Mouse (Mus musculus): ENCODE data around the gene Mertk. TPM values are rescaled to one million over a fixed set of nuclear protein-coding genes. Genes with fewer than 3 reads are reported as not detected.

Mertk gene
- polyA plus RNA-seq, 1 experiment from 2014 or later: 2.5 TPM

DNA sequence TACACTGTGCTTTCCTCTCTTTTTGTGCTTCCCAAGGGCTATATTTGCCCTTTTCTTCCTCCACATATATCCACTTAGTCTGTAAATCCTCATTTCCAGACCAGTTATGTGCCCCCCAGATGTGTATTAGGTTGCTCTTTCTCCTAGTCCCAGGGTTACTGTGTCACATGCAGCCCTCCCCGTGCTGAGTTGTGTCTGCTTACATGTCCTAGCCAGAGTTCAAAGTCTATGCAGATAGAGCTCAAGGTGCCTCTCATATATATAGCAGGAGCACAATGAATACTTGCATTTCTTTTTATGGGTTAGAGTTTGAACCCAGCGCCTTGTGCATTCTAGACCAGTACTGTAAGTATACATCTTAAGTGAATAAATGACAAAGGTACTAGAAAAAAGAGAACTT, 134.7 kb downstream of the Mertk start:
- TF ChIP-seq CTCF (IDR thresholded peaks at IDR 0.05): no peak
- H3K27me3 ChIP-seq: no peaks in the 10 kb centered on the region
- in situ Hi-C loops (cut with MboI; ENCODE audit: low pct_unique_long_range_greater_than_20kb): no loop called here
- CTCF ChIA-PET: interaction anchor here (1.2 to 1.5 kb wide), 2 partner anchors 10 to 22 kb away, joined by 4 read pairs; no protein-coding TSS in a partner anchor
- DNase-seq (ENCODE audit: low read depth, low spot score) (no peak), ATAC-seq (no peak)
- POLR2A ChIA-PET: no interaction called here

DNA sequence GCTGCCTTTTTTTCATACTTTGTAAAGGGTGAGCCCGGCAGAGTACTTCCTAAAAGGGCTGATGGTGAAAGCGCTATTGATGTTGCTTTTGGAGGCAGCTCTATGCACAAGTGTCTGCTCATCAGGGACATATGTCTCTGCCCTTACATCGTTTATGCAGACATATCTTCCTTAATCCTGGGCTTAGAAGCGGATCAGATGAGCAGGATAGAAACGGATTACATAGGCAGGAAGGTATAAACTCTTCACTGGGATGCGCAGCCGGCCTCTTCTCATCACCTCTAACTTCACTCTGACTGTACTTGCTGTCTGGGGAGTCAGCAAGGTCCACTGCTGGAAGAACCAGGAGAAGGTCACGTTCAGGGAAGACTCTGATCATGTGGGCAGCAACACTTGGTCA, 138.8 kb downstream of the Mertk start:
- ATAC-seq (no peak), DNase-seq (ENCODE audit: low read depth, low spot score) (no peak)
- in situ Hi-C loops (cut with MboI; ENCODE audit: low pct_unique_long_range_greater_than_20kb): no loop called here
- POLR2A ChIA-PET: no interaction called here
- CTCF ChIA-PET: interaction anchor here (1.4 kb wide), 1 partner anchor 8 kb away, joined by 4 read pairs; no protein-coding TSS in a partner anchor
- no peaks in the 10 kb centered on the region for H3K27me3 ChIP-seq
- no peak for TF ChIP-seq CTCF (IDR thresholded peaks at IDR 0.05)

DNA sequence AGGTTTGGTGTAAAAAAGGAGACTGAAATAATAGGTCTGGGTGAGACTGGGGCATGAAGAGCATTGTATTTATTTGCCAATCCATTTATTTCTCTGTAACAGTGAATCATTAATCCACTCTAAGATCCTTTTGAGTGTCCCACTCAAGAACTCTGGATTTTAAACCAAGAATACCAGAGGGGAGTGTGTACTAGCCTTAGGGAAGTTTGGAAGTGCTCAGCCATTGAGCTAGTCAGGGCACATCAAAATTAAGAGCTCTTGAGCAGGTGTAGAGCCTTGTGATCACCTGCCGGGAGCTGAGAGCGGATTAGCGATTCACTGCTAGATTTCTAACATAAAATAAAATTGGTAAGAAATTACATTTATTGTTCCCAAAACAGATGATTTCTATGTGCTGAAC, 139.9 kb downstream of the Mertk start:
- in situ Hi-C loops (cut with MboI; ENCODE audit: low pct_unique_long_range_greater_than_20kb): no loop called here
- ATAC-seq (no peak), DNase-seq (ENCODE audit: low read depth, low spot score) (no peak)
- ChIA-PET CTCF (interaction anchor here (0.9 to 1.4 kb wide), 4 partner anchors 7 to 15 kb away, joined by 3 to 4 read pairs (median 3); no protein-coding TSS in a partner anchor), POLR2A (no interaction called here)
- no peaks in the 10 kb centered on the region for H3K27me3 ChIP-seq
- no peak for TF ChIP-seq CTCF (IDR thresholded peaks at IDR 0.05)

DNA sequence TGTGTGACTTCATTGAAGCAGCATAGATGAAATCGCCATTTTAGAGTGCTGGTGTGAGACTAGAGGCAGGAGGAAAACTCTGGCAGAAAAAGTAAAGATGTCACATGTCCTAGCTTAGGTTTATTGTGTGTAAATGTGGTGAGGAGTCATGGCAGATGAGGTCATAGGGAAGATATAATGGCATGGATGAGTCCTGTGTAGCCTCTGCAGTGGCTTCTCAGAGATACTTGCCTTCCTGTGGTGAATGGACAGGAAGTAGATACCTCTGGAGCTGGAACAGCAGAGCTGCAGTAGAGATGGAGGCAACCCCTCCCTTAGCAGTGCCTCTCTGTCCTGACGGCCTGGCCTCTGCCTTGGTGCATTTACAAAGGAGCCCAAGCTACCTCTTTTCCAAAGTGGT, 140.7 kb downstream of the Mertk start:
- TF ChIP-seq CTCF (IDR thresholded peaks at IDR 0.05): no peak
- ATAC-seq: no peak
- H3K27me3 ChIP-seq: no peaks in the 10 kb centered on the region
- in situ Hi-C loops (cut with MboI; ENCODE audit: low pct_unique_long_range_greater_than_20kb): no loop called here
- DNase-seq (ENCODE audit: low read depth, low spot score): no peak
- ChIA-PET POLR2A (no interaction called here), CTCF (interaction anchor here (0.9 to 1.3 kb wide), 3 partner anchors 10 to 17 kb away, joined by 3 to 4 read pairs (median 3); no protein-coding TSS in a partner anchor)

DNA sequence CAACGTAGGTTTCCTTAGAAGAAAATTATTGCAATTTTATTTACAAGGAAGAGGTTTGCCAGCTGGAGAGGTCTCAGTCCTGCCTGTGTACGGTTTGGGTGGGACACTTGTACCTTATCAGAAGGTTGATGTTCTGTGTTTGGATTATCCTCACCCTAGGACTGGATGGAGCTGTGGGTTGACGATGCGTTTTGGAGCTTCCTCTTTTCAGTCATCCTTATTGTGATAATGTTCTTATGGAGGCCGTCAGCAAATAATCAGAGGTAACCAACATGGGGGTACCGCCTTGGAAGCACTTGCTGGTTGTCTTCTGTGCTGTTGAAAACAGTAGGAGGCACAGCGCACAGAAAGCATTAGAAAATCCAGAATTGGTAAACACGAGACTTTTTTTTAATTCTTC, 143.7 kb downstream of the Mertk start:
- no peak for TF ChIP-seq CTCF (IDR thresholded peaks at IDR 0.05)
- ChIA-PET POLR2A (interaction anchor here (1.3 kb wide), 1 partner anchor 16 kb away, joined by 5 read pairs; no protein-coding TSS in a partner anchor), CTCF (interaction anchor here (1.2 kb wide), 1 partner anchor 23 kb away, joined by 3 read pairs; no protein-coding TSS in a partner anchor)
- in situ Hi-C loops (cut with MboI; ENCODE audit: low pct_unique_long_range_greater_than_20kb): no loop called here
- DNase-seq (ENCODE audit: low read depth, low spot score) (no peak), ATAC-seq (no peak)
- no peaks in the 10 kb centered on the region for H3K27me3 ChIP-seq

DNA sequence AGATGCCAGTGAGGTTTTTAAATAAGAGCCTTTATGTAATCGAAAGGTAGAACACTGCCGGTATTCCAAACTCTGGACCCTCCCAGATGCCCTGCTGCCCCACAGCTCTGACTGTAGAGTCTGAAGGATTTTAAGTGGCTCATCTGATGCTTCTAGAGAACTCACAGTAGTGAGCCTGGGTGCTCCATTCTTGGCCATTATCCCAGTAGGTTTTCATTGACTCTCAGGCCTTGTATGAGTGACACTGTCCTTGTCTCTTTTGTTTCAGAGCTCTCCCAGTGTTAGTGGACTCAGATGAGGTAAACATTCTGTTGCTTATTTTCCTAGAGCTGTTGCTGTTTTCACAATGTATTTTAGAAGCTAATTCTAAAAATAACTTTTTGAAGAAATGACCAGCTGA, 151.3 kb downstream of the Mertk start:
- ChIA-PET CTCF (interaction anchor here (1.4 kb wide), 2 partner anchors 11 to 18 kb away, joined by 3 to 4 read pairs; no protein-coding TSS in a partner anchor), POLR2A (no interaction called here)
- in situ Hi-C loops (cut with MboI; ENCODE audit: low pct_unique_long_range_greater_than_20kb): loop anchor here (10.0 to 25.0 kb wide), 2 partner anchors 235 to 412 kb away; no protein-coding TSS in a partner anchor
- no peak for ATAC-seq
- H3K27me3 ChIP-seq: no peaks in the 10 kb centered on the region
- DNase-seq (ENCODE audit: low read depth, low spot score): no peak
- TF ChIP-seq CTCF (IDR thresholded peaks at IDR 0.05): no peak

Other genes starting within 250 kb of the Mertk start
- gene Spdye4c, start 107.7 kb upstream of the Mertk start, polyA plus RNA-seq (2021): not detected
- 57.0 TPM for gene Anapc1, start 11.6 kb upstream of the Mertk start, polyA plus RNA-seq (2021)
- 32.1 TPM for gene Tmem87b, start 119.2 kb downstream of the Mertk start, polyA plus RNA-seq (2021)
- 9.4 TPM for gene Fbln7, start 164.0 kb downstream of the Mertk start, polyA plus RNA-seq (2021)
- gene Zc3h8, start 245.1 kb downstream of the Mertk start, polyA plus RNA-seq (2021): 8.5 TPM